Mouse (Mus musculus): ENCODE results near the gene Gp2. TPM values are rescaled to one million over a fixed set of nuclear protein-coding genes. Genes with fewer than 3 reads are reported as not detected.

Gene Gp2
- polyA plus RNA-seq (2012), result not detected in 2 replicates

DNA sequence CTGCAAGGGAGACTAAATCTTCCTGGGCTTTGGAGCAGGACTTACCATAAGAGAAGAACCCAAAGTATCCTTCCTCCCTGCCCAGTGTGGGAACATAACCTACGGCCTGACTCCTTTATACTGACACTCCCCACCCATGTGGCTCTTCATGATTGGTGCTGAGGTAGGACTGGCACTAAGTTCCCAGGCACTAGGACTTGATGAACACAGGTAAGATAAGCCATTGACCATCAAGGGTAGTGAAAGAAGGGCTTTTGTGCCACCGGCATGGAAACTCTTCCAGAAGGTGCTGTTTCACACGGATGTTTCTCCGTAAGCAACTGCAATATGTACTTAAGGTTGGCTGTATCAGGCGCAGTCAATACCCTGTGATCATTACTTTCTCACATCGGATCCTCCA lies at the start of gene Gp2:
Gene Gp2, minus strand, starts transcription at position 101 of the 400 bp plus-strand sequence.
- Histone ChIP-seq H3K4me3 (replicated peaks) (no peak within 1 kb of the TSS), H3K36me3 (ENCODE audit: control insufficient read depth) (no peaks in the 10 kb centered on the region), H3K9me3 (ENCODE audit: control insufficient read depth, low read length) (peaks cover 2% of the 10 kb centered on the region; the same call in 1 of the 2 replicates), H3K4me1 (ENCODE audit: control insufficient read depth) (no peaks in the 10 kb centered on the region), H3K27me3 (ENCODE audit: control insufficient read depth) (no peaks in the 10 kb centered on the region)
- no peak for TF ChIP-seq TAL1 (IDR thresholded peaks at IDR 0.05; ENCODE audit: low read length)
- TF ChIP-seq GATA1 (IDR thresholded peaks at IDR 0.05; ENCODE audit: low read length), result no peak

DNA sequence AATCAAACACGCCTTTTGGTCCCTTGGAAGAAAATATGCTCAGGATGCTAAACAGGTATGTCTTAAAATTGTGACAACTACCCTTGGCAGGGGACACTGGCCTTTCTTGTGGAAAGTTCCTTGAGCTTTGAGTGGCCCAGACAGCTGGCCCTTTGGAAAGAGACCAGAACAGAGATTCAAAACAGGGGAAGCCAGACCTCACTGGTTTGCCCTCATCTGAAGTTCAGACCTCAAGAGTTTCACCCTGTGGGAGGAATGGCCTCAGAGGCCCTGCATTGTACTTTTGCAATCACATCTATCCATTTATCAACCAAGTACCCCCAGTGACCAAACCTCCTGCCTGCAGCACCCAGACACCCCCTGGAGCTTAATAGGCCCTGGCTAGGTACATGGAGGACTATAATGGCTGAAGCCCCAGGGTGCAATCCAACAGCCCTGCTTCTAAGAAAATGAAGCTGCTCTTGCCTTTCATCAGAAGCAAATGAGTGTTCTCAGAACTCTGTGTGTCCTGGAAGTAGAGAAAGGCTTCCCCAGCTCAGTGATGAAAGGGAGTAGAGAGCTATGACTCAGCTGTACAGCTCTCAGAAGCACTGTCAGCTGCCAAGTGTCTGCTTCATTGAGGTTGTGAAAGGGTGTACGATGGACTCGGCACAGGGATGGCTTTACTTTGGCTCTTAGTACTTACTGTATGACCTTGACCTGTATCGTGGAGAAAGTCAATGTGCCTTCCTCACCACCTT lies 31.1 kb upstream of the Gp2 start:
- no peaks in the 10 kb centered on the region; the same call in 1 of the 2 replicates for H3K9me3 ChIP-seq (ENCODE audit: control insufficient read depth, low read length)
- H3K36me3 ChIP-seq (ENCODE audit: control insufficient read depth), result no peaks in the 10 kb centered on the region
- no peaks in the 10 kb centered on the region for H3K27me3 ChIP-seq (ENCODE audit: control insufficient read depth)
- TF ChIP-seq TAL1 (IDR thresholded peaks at IDR 0.05; ENCODE audit: low read length), result no peak
- no peak for TF ChIP-seq GATA1 (IDR thresholded peaks at IDR 0.05; ENCODE audit: low read length)
- H3K4me1 ChIP-seq (ENCODE audit: control insufficient read depth), result no peaks in the 10 kb centered on the region
- H3K4me3 ChIP-seq (replicated peaks), result no peak overlapping the region

DNA sequence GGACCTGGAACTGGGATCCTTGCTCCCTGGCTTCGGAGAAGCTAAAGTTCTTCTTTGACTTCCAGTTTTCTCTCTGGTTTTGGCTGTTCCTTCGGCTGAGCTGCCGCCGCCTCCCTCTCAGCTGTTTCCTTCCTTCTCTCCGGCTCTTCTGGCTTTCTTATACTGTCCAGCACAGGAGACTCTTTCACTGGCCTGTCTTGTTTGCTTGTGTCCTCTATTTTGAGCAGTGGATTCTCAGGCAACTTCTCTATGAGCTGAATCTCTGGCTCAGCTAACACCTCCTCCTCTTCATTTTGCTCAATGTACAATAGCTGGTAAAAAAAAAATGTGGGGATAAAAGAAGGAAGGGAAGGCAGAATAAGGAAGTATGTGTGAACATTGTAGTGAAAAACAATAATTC lies 27.6 kb upstream of the Gp2 start:
- Histone ChIP-seq H3K27me3 (ENCODE audit: control insufficient read depth) (no peaks in the 10 kb centered on the region), H3K36me3 (ENCODE audit: control insufficient read depth) (no peaks in the 10 kb centered on the region), H3K9me3 (ENCODE audit: control insufficient read depth, low read length) (no peaks in the 10 kb centered on the region), H3K4me3 (replicated peaks) (no peak overlapping the region), H3K4me1 (ENCODE audit: control insufficient read depth) (no peaks in the 10 kb centered on the region)
- no peak for TF ChIP-seq TAL1 (IDR thresholded peaks at IDR 0.05; ENCODE audit: low read length)
- no peak for TF ChIP-seq GATA1 (IDR thresholded peaks at IDR 0.05; ENCODE audit: low read length)

DNA sequence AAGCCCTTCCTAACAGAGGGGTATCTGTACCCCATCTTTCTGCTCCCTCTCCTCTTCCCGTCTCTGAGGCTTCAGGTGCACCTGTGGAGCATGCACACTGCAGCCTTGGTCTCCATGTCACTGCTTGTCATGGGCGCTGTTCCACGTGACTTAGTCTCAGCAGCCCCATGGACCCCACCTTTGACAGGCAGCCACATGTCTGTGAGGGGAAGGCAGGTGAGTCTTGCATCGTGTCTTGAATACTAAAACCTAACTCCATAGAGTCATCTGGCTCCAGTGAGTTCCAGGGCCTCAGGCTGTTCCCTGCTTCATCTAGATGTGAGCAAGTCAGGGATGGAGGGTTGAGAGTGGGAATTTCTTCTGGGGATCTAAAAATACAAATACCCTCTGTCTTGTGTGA lies 25.1 kb upstream of the Gp2 start:
- no peaks in the 10 kb centered on the region for H3K9me3 ChIP-seq (ENCODE audit: control insufficient read depth, low read length)
- no peak for TF ChIP-seq TAL1 (IDR thresholded peaks at IDR 0.05; ENCODE audit: low read length)
- TF ChIP-seq GATA1 (IDR thresholded peaks at IDR 0.05; ENCODE audit: low read length), result no peak
- no peaks in the 10 kb centered on the region for H3K4me1 ChIP-seq (ENCODE audit: control insufficient read depth)
- H3K27me3 ChIP-seq (ENCODE audit: control insufficient read depth), result no peaks in the 10 kb centered on the region
- H3K4me3 ChIP-seq (replicated peaks), result no peak overlapping the region
- no peaks in the 10 kb centered on the region for H3K36me3 ChIP-seq (ENCODE audit: control insufficient read depth)

DNA sequence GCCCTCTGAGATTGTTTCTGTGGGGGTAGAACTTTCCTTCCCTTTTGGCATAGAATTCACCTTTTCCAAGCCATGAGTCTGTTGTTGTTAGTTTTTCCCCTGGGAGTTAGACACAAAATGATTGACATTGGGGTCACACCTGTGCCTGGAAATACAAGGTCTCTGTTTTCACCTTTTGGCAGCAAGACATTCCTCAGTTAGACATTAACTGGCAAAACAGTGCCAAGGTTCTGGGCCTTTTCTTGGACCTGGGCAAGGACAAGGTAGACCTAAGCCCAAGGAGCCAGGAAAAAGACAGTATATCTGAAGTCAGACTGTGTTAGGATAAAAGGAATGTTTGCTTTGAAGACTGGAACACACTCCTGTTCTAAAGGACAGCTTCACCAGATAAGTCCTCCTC lies 20.2 kb upstream of the Gp2 start, which contains the start of gene Umod:
Gene Umod, minus strand, starts transcription at position 27 of the 400 bp plus-strand sequence.
- Histone ChIP-seq H3K27me3 (ENCODE audit: control insufficient read depth) (no peaks in the 10 kb centered on the region), H3K9me3 (ENCODE audit: control insufficient read depth, low read length) (peaks cover 9% of the 10 kb centered on the region; the same call in 1 of the 2 replicates), H3K4me3 (replicated peaks) (no peak within 1 kb of the TSS), H3K36me3 (ENCODE audit: control insufficient read depth) (no peaks in the 10 kb centered on the region), H3K4me1 (ENCODE audit: control insufficient read depth) (no peaks in the 10 kb centered on the region)
- TF ChIP-seq TAL1 (IDR thresholded peaks at IDR 0.05; ENCODE audit: low read length) (no peak), GATA1 (IDR thresholded peaks at IDR 0.05; ENCODE audit: low read length) (no peak)

DNA sequence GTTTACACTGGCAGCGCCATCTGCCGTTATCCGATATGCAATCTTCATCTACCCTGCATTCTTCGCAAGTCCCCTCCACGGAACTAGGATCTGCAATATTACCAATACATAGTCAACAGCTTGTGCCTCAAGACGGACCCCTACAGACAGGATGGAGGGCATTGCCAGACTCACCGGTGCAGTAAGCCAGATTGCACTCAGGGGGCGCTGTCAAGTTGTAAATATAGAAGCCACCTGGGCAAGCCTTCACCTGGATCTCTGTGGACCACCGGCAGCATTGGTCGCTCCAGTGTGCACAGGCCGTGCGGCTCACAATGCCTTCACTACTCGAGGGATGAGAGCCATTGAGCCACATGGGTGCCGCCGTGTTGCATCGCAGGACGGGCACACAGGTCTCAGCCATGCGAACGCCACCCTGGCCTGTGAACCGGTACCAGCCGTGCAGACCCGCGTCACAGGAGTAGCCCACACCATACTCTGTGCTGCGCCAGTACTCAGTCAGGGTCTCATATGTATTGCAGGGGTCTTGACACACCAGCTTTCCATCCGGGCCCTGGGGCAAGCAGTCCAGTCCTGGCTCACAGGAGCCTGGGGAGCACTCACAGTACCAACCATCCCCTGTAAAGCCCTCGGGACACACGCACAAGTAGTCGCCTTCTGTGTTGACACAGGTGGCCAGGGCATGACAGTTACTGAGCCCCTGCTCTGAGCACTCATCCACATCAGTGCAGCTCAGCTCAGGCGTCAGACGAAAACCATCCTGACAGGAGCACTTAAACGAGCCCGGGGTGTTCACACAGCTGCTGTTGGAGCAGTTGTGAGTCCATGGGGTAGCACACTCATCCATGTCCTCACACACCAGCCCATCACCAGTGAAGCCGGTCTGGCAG lies 17.7 kb upstream of the Gp2 start:
- Histone ChIP-seq H3K27me3 (ENCODE audit: control insufficient read depth) (no peaks in the 10 kb centered on the region), H3K4me3 (replicated peaks) (no peak overlapping the region), H3K36me3 (ENCODE audit: control insufficient read depth) (no peaks in the 10 kb centered on the region), H3K9me3 (ENCODE audit: control insufficient read depth, low read length) (peaks cover 9% of the 10 kb centered on the region; the same call in 1 of the 2 replicates), H3K4me1 (ENCODE audit: control insufficient read depth) (no peaks in the 10 kb centered on the region)
- TF ChIP-seq TAL1 (IDR thresholded peaks at IDR 0.05; ENCODE audit: low read length) (no peak), GATA1 (IDR thresholded peaks at IDR 0.05; ENCODE audit: low read length) (no peak)

DNA sequence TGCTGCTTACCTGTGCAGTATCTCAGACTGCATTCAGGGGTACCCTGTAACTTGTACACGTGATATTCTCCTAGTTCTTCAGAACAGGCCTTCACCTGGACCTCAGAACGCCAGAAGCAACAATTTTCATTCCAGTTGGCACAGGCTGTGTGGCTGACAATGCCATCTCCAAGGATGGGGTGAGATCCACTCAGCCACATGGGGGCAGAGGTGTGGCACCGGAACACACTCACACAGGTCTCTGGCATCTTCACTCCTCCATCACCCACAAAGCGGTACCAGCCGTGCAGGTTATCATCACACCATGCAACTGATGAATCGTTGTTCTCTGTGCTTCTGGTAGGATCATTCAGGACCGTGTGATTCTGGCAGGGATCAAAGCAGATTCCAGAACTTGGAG lies 4.9 kb downstream of the Gp2 start:
- Histone ChIP-seq H3K36me3 (ENCODE audit: control insufficient read depth) (no peaks in the 10 kb centered on the region), H3K9me3 (ENCODE audit: control insufficient read depth, low read length) (peaks cover under 1% of the 10 kb centered on the region; the same call in 1 of the 2 replicates), H3K4me3 (replicated peaks) (no peak overlapping the region), H3K27me3 (ENCODE audit: control insufficient read depth) (no peaks in the 10 kb centered on the region), H3K4me1 (ENCODE audit: control insufficient read depth) (no peaks in the 10 kb centered on the region)
- TF ChIP-seq TAL1 (IDR thresholded peaks at IDR 0.05; ENCODE audit: low read length), result no peak
- TF ChIP-seq GATA1 (IDR thresholded peaks at IDR 0.05; ENCODE audit: low read length), result no peak

DNA sequence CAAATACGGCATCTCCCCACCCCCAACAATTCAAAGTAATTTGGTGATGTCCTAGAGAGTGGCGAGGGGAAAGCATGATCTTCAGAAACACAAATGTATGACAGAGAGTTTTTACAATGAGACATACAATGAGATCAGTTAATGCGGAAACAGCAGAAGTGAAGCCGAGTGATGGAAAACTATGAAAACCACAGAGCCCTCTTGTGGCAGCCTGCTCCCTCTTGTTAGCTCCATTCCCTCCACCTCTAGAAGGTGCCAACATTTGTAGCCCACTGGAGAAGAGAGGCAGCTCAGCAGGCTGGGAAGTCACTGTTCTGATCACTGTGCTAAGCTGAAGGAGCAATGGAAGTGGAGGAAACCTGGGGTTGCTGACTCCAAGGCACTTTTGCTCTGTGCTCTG lies 15.2 kb downstream of the Gp2 start:
- Histone ChIP-seq H3K27me3 (ENCODE audit: control insufficient read depth) (no peaks in the 10 kb centered on the region), H3K9me3 (ENCODE audit: control insufficient read depth, low read length) (no peaks in the 10 kb centered on the region), H3K36me3 (ENCODE audit: control insufficient read depth) (no peaks in the 10 kb centered on the region), H3K4me1 (ENCODE audit: control insufficient read depth) (no peaks in the 10 kb centered on the region), H3K4me3 (replicated peaks) (no peak overlapping the region)
- no peak for TF ChIP-seq TAL1 (IDR thresholded peaks at IDR 0.05; ENCODE audit: low read length)

DNA sequence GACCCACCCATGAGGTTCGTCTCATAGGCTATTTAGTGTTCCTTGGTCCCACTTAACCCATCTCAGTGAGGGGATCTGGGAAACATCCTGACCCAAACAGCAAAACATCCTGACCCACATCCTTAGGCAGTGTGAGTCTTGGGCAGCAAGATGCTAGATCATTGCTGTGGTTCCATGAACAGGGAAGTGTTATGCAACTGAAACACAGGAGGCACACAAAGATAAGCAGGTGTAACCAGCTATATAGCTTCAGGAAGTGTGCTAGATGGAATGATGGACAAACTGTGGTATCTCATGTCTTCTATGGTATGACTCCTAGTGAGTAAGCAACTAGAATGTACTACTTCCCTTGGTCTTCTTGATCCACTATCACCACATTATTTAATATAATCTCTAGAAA lies 17.1 kb downstream of the Gp2 start:
- Histone ChIP-seq H3K27me3 (ENCODE audit: control insufficient read depth) (no peaks in the 10 kb centered on the region), H3K4me1 (ENCODE audit: control insufficient read depth) (no peaks in the 10 kb centered on the region), H3K36me3 (ENCODE audit: control insufficient read depth) (no peaks in the 10 kb centered on the region), H3K9me3 (ENCODE audit: control insufficient read depth, low read length) (no peaks in the 10 kb centered on the region), H3K4me3 (replicated peaks) (no peak overlapping the region)
- no peak for TF ChIP-seq GATA1 (IDR thresholded peaks at IDR 0.05; ENCODE audit: low read length)
- no peak for TF ChIP-seq TAL1 (IDR thresholded peaks at IDR 0.05; ENCODE audit: low read length)

All from erythroblast, embryonic 14.5 days (primary cell).